Mouse (Mus musculus): ENCODE measurements around the gene Ctcfl. TPM values are rescaled to one million over a fixed set of nuclear protein-coding genes. Genes with fewer than 3 reads are reported as not detected.
"Not testable (repeated sequence)": the region's sequence is repeated elsewhere in the genome, so short reads cannot be mapped to it uniquely, and the experiment has no call there.

Ctcfl gene
- polyA plus RNA-seq, 1 experiment from 2014 or later: 0.05 TPM

GRCm38 (mm10) chr2:173097337-173097736 is 22.0 kb downstream of the Ctcfl start:
- not testable (repeated sequence) for H3K9me3 ChIP-seq (ENCODE audit: control insufficient read depth, low read length); H3K9ac ChIP-seq; H3K4me1 ChIP-seq (replicated peaks; ENCODE audit: control insufficient read depth, insufficient read depth, low read length); H3K4me2 ChIP-seq (replicated peaks); ATAC-seq (ENCODE audit: low FRiP score); H3K27ac ChIP-seq; H3K36me3 ChIP-seq (replicated peaks; ENCODE audit: control insufficient read depth, insufficient read depth); H3K27me3 ChIP-seq (ENCODE audit: control insufficient read depth, insufficient read depth, low read length); H3K4me3 ChIP-seq (replicated peaks; ENCODE audit: low read length)
- peak; percentile 20 for DNase-seq (ENCODE audit: low spot score)
- WGBS: 91% methylated on average over 10 of the region's 10 CpGs

GRCm38 (mm10) chr2:173089437-173089836 is 29.9 kb downstream of the Ctcfl start:
- DNase-seq (ENCODE audit: low spot score): peak; percentile 92
- peak; percentile 55; the same call in 1 of the 2 replicates for ATAC-seq (ENCODE audit: low FRiP score)
- Histone ChIP-seq H3K4me3 (replicated peaks; ENCODE audit: low read length) (no peak overlapping the region), H3K27ac (no peak overlapping the region), H3K4me1 (replicated peaks; ENCODE audit: control insufficient read depth, insufficient read depth, low read length) (no peaks in the 10 kb centered on the region), H3K4me2 (replicated peaks) (peak overlapping the region; percentile 13; the same call in 1 of the 2 replicates), H3K27me3 (ENCODE audit: control insufficient read depth, insufficient read depth, low read length) (no peaks in the 10 kb centered on the region), H3K36me3 (replicated peaks; ENCODE audit: control insufficient read depth, insufficient read depth) (no peaks in the 10 kb centered on the region), H3K9ac (no peak overlapping the region), H3K9me3 (ENCODE audit: control insufficient read depth, low read length) (no peaks in the 10 kb centered on the region)
- 22% methylated on average over 6 of the region's 6 CpGs for WGBS

- Histone ChIP-seq H3K36me3 (replicated peaks; ENCODE audit: control insufficient read depth, insufficient read depth) (no peaks in the 10 kb centered on the region), H3K9me3 (ENCODE audit: control insufficient read depth, low read length) (no peaks in the 10 kb centered on the region), H3K27ac (no peak overlapping the region), H3K9ac (no peak overlapping the region), H3K4me1 (replicated peaks; ENCODE audit: control insufficient read depth, insufficient read depth, low read length) (no peaks in the 10 kb centered on the region), H3K4me2 (replicated peaks) (no peak overlapping the region), H3K27me3 (ENCODE audit: control insufficient read depth, insufficient read depth, low read length) (no peaks in the 10 kb centered on the region), H3K4me3 (replicated peaks; ENCODE audit: low read length) (no peak overlapping the region)
- DNase-seq (ENCODE audit: low spot score) (no peak), ATAC-seq (ENCODE audit: low FRiP score) (no peak)
- 64% methylated on average over 13 of the region's 13 CpGs for WGBS
Observed at GRCm38 (mm10) chr2:173087405-173087804, 31.9 kb downstream of the Ctcfl start.

- H3K9me3 ChIP-seq (ENCODE audit: control insufficient read depth, low read length): no peaks in the 10 kb centered on the region
- H3K4me1 ChIP-seq (replicated peaks; ENCODE audit: control insufficient read depth, insufficient read depth, low read length): no peaks in the 10 kb centered on the region
- H3K27me3 ChIP-seq (ENCODE audit: control insufficient read depth, insufficient read depth, low read length): no peaks in the 10 kb centered on the region; the same call in 1 of the 2 replicates
- ATAC-seq (ENCODE audit: low FRiP score) (no peak), DNase-seq (ENCODE audit: low spot score) (no peak)
- no peak overlapping the region for H3K27ac ChIP-seq
- H3K9ac ChIP-seq: no peak overlapping the region
- no peak overlapping the region for H3K4me2 ChIP-seq (replicated peaks)
- WGBS: 89% methylated on average over 9 of the region's 9 CpGs
- no peaks in the 10 kb centered on the region for H3K36me3 ChIP-seq (replicated peaks; ENCODE audit: control insufficient read depth, insufficient read depth)
- H3K4me3 ChIP-seq (replicated peaks; ENCODE audit: low read length): no peak overlapping the region
Observed at GRCm38 (mm10) chr2:173085763-173086162, 33.6 kb downstream of the Ctcfl start.

GRCm38 (mm10) chr2:173084871-173085270 is 34.5 kb downstream of the Ctcfl start:
- no peaks in the 10 kb centered on the region for H3K36me3 ChIP-seq (replicated peaks; ENCODE audit: control insufficient read depth, insufficient read depth)
- H3K4me2 ChIP-seq (replicated peaks): no peak overlapping the region
- no peak overlapping the region for H3K4me3 ChIP-seq (replicated peaks; ENCODE audit: low read length)
- DNase-seq (ENCODE audit: low spot score): no peak
- 96% methylated on average over 11 of the region's 11 CpGs for WGBS
- no peak for ATAC-seq (ENCODE audit: low FRiP score)
- H3K9ac ChIP-seq: no peak overlapping the region
- no peaks in the 10 kb centered on the region; the same call in 1 of the 2 replicates for H3K27me3 ChIP-seq (ENCODE audit: control insufficient read depth, insufficient read depth, low read length)
- no peaks in the 10 kb centered on the region for H3K9me3 ChIP-seq (ENCODE audit: control insufficient read depth, low read length)
- H3K4me1 ChIP-seq (replicated peaks; ENCODE audit: control insufficient read depth, insufficient read depth, low read length): no peaks in the 10 kb centered on the region
- H3K27ac ChIP-seq: no peak overlapping the region

- Histone ChIP-seq H3K4me2 (replicated peaks) (no peak overlapping the region), H3K9me3 (ENCODE audit: control insufficient read depth, low read length) (no peaks in the 10 kb centered on the region), H3K4me1 (replicated peaks; ENCODE audit: control insufficient read depth, insufficient read depth, low read length) (no peaks in the 10 kb centered on the region), H3K9ac (no peak overlapping the region), H3K4me3 (replicated peaks; ENCODE audit: low read length) (no peak overlapping the region), H3K36me3 (replicated peaks; ENCODE audit: control insufficient read depth, insufficient read depth) (no peaks in the 10 kb centered on the region), H3K27me3 (ENCODE audit: control insufficient read depth, insufficient read depth, low read length) (no peaks in the 10 kb centered on the region; the same call in 1 of the 2 replicates), H3K27ac (no peak overlapping the region)
- no peak for DNase-seq (ENCODE audit: low spot score)
- WGBS: 17% methylated on average over 13 of the region's 13 CpGs
- ATAC-seq (ENCODE audit: low FRiP score): no peak
Observed at GRCm38 (mm10) chr2:173083712-173084475, 35.4 kb downstream of the Ctcfl start.

- Histone ChIP-seq H3K9me3 (ENCODE audit: control insufficient read depth, low read length) (no peaks in the 10 kb centered on the region), H3K36me3 (replicated peaks; ENCODE audit: control insufficient read depth, insufficient read depth) (no peaks in the 10 kb centered on the region), H3K9ac (no peak overlapping the region), H3K4me1 (replicated peaks; ENCODE audit: control insufficient read depth, insufficient read depth, low read length) (no peaks in the 10 kb centered on the region), H3K27me3 (ENCODE audit: control insufficient read depth, insufficient read depth, low read length) (no peaks in the 10 kb centered on the region; the same call in 1 of the 2 replicates), H3K4me2 (replicated peaks) (no peak overlapping the region), H3K27ac (no peak overlapping the region), H3K4me3 (replicated peaks; ENCODE audit: low read length) (no peak overlapping the region)
- ATAC-seq (ENCODE audit: low FRiP score) (no peak), DNase-seq (ENCODE audit: low spot score) (no peak)
- WGBS: 80% methylated on average over 9 of the region's 9 CpGs
Observed at GRCm38 (mm10) chr2:173083106-173083505, 36.2 kb downstream of the Ctcfl start.

- ATAC-seq (ENCODE audit: low FRiP score): no peak
- no peak overlapping the region for H3K9ac ChIP-seq
- H3K4me2 ChIP-seq (replicated peaks): no peak overlapping the region
- H3K4me1 ChIP-seq (replicated peaks; ENCODE audit: control insufficient read depth, insufficient read depth, low read length): no peaks in the 10 kb centered on the region
- H3K4me3 ChIP-seq (replicated peaks; ENCODE audit: low read length): no peak overlapping the region
- H3K9me3 ChIP-seq (ENCODE audit: control insufficient read depth, low read length): no peaks in the 10 kb centered on the region
- no peaks in the 10 kb centered on the region; the same call in 1 of the 2 replicates for H3K27me3 ChIP-seq (ENCODE audit: control insufficient read depth, insufficient read depth, low read length)
- 93% methylated on average over 3 of the region's 3 CpGs for WGBS
- H3K27ac ChIP-seq: no peak overlapping the region
- no peaks in the 10 kb centered on the region for H3K36me3 ChIP-seq (replicated peaks; ENCODE audit: control insufficient read depth, insufficient read depth)
- no peak for DNase-seq (ENCODE audit: low spot score)
Observed at GRCm38 (mm10) chr2:173082706-173083105, 36.6 kb downstream of the Ctcfl start.

GRCm38 (mm10) chr2:173080785-173081241 is 38.5 kb downstream of the Ctcfl start:
- no peak overlapping the region for H3K27ac ChIP-seq
- H3K4me2 ChIP-seq (replicated peaks): no peak overlapping the region
- H3K4me3 ChIP-seq (replicated peaks; ENCODE audit: low read length): no peak overlapping the region
- H3K36me3 ChIP-seq (replicated peaks; ENCODE audit: control insufficient read depth, insufficient read depth): no peaks in the 10 kb centered on the region
- WGBS: 37% methylated on average over 10 of the region's 10 CpGs
- no peaks in the 10 kb centered on the region; the same call in 1 of the 2 replicates for H3K27me3 ChIP-seq (ENCODE audit: control insufficient read depth, insufficient read depth, low read length)
- no peak overlapping the region for H3K9ac ChIP-seq
- no peaks in the 10 kb centered on the region for H3K9me3 ChIP-seq (ENCODE audit: control insufficient read depth, low read length)
- peak; percentile 62 for ATAC-seq (ENCODE audit: low FRiP score)
- no peaks in the 10 kb centered on the region for H3K4me1 ChIP-seq (replicated peaks; ENCODE audit: control insufficient read depth, insufficient read depth, low read length)
- peak; percentile 73 for DNase-seq (ENCODE audit: low spot score)

All from hindbrain, embryonic 14.5 days (tissue).